Comparison of ENCODE assay signal across 9 mouse cellular contexts in genomic region chr10:128745946-128746613, GRCm38 (mm10). TPM values are rescaled to one million over a fixed set of nuclear protein-coding genes. Genes with fewer than 3 reads are reported as not detected.
A peak's percentile ranks its signal among the peaks of the same experiment; 100 is the strongest.
DNase-seq lines count a peak whose midpoint lies in the region; ATAC-seq and TF ChIP-seq lines count a peak whose summit lies in the region.
"Had no signal": no experiment of that assay in that cellular context is flagged by ENCODE, and none has a peak within 500 bp of the region (broad histone marks: within the 10 kb centered on the region; RNA-seq: fewer than 3 reads in every experiment).

No protein-coding gene starts in this region.

- peaks cover 10% of the 10 kb centered on the region for H3K27me3 ChIP-seq in heart, embryonic 12.5 days (replicated peaks)

- H3K4me2 ChIP-seq in heart, embryonic 12.5 days = no peak overlapping the region

- 88% methylated on average over 10 of the region's 10 CpGs for WGBS in heart, embryonic 12.5 days
- 67% methylated on average over 10 of the region's 10 CpGs for WGBS in bone marrow, adult 2 months

- H3K4me1 ChIP-seq in heart, embryonic 12.5 days (replicated peaks) = peaks cover 27% of the 10 kb centered on the region
- H3K4me1 ChIP-seq in bone marrow, adult 2 months (ENCODE audit: control insufficient read depth, insufficient read depth, low read length) = peaks cover 3% of the 10 kb centered on the region; the same call in 1 of the 2 replicates

- H3K27ac ChIP-seq in heart, embryonic 12.5 days (ENCODE audit: poor library complexity, severe bottlenecking) = no peak overlapping the region
- peak overlapping the region; percentile 80 for H3K27ac ChIP-seq in bone marrow, adult 2 months (ENCODE audit: control insufficient read depth, insufficient read depth, low read depth, low read length, poor library complexity)

- no peaks in the 10 kb centered on the region for H3K36me3 ChIP-seq in heart, embryonic 12.5 days
- H3K36me3 ChIP-seq: liver, embryonic 15.5 days had no signal

- no peak for ATAC-seq in heart, embryonic 12.5 days (ENCODE audit: insufficient number of reproducible peaks, low FRiP score)

- TF ChIP-seq POLR2A in bone marrow, adult 2 months (IDR thresholded peaks at IDR 0.05; ENCODE audit: borderline replicate concordance, control insufficient read depth, low read depth, low read length) = no peak

- peak; percentile 44 for DNase-seq in heart, adult 8-10 months (ENCODE audit: low spot score)
- DNase-seq in lung, postnatal 4 days = peak; percentile 46 to 66
- DNase-seq in thymus, postnatal 10 days (ENCODE audit: low spot score in 2 of 2) = peak; percentile 84 to 90
- no peak for DNase-seq in frontal cortex, adult 2 months (ENCODE audit: extremely low spot score in 1 of 2, low spot score in 1 of 2)
- DNase-seq in Muller cell, postnatal 12 days (ENCODE audit: inconsistent ontology term) = no peak
- DNase-seq in right cerebral cortex, postnatal 36 days (ENCODE audit: low spot score in 2 of 2) = no peak

- H3K9me3 ChIP-seq in heart, embryonic 12.5 days (replicated peaks) = no peaks in the 10 kb centered on the region
- H3K9me3 ChIP-seq: liver, embryonic 15.5 days had no signal

- TF ChIP-seq CTCF in bone marrow, adult 2 months (IDR thresholded peaks at IDR 0.05; ENCODE audit: control insufficient read depth, insufficient read depth, low read length) = no peak

- H3K4me3 ChIP-seq in heart, embryonic 12.5 days = no peak overlapping the region
- peak overlapping the region; percentile 16 for H3K4me3 ChIP-seq in bone marrow, adult 2 months (replicated peaks; ENCODE audit: control insufficient read depth, low read depth, low read length)

- no peak overlapping the region for H3K9ac ChIP-seq in heart, embryonic 12.5 days
- H3K9ac ChIP-seq: liver, embryonic 15.5 days had no signal

RNA-seq across cellular contexts. Expression of gene Dgka, which starts 1.4 kb away (rescaled TPM):
- 10 to 100 TPM; 11.3 to 12.9 (median 12.6) TPM for total RNA-seq in heart, adult 8-10 months (2022)
- polyA plus RNA-seq in heart, embryonic 12.5 days (2016; fragmentation: Nextera tagmentation; extraction: Ambion mirVana) = 4.4 TPM in 2 replicates
- polyA plus RNA-seq in bone marrow, adult 2 months (2011; ENCODE audit: insufficient read depth, insufficient read length, low replicate concordance, missing spikeins) = 19.2 and 41.7 TPM in 2 replicates
- polyA plus RNA-seq in frontal cortex, adult 2 months (2012; rRNA removed) = 14.8 and 15.6 TPM in 2 replicates

RNA-seq across cellular contexts. Expression of gene Pym1, which starts 1.6 kb away (rescaled TPM):
- total RNA-seq in heart, adult 8-10 months (2022) = 10 to 100 TPM in 1 of 4 experiments, 1 to 10 TPM in 3; 7.9 to 11.1 (median 9.4) TPM
- 23.1 and 24.0 TPM in 2 replicates for polyA plus RNA-seq in heart, embryonic 12.5 days (2016; fragmentation: Nextera tagmentation; extraction: Ambion mirVana)
- polyA plus RNA-seq in bone marrow, adult 2 months (2011; ENCODE audit: insufficient read depth, insufficient read length, low replicate concordance, missing spikeins) = 58.3 and 76.9 TPM in 2 replicates
- polyA plus RNA-seq in frontal cortex, adult 2 months (2012; rRNA removed) = 38.3 and 44.6 TPM in 2 replicates

RNA-seq across cellular contexts. Expression of gene Cdk2, which starts 41.2 kb away (rescaled TPM):
- total RNA-seq in heart, adult 8-10 months (2022) = 1 to 10 TPM; 8.0 to 8.8 (median 8.5) TPM
- 106 and 109 TPM in 2 replicates for polyA plus RNA-seq in heart, embryonic 12.5 days (2016; fragmentation: Nextera tagmentation; extraction: Ambion mirVana)
- polyA plus RNA-seq in bone marrow, adult 2 months (2011; ENCODE audit: insufficient read depth, insufficient read length, low replicate concordance, missing spikeins) = 60.6 and 62.9 TPM in 2 replicates
- polyA plus RNA-seq in frontal cortex, adult 2 months (2012; rRNA removed) = 4.9 and 6.0 TPM in 2 replicates

RNA-seq across cellular contexts. Expression of gene Pmel, which starts 42.1 kb away (rescaled TPM):
- under 1 TPM; 0.29 to 0.79 (median 0.44) TPM for total RNA-seq in heart, adult 8-10 months (2022)
- polyA plus RNA-seq in heart, embryonic 12.5 days (2016; fragmentation: Nextera tagmentation; extraction: Ambion mirVana) = 0.99 and 1.0 TPM in 2 replicates
- polyA plus RNA-seq in bone marrow, adult 2 months (2011; ENCODE audit: insufficient read depth, insufficient read length, low replicate concordance, missing spikeins) = 1.4 TPM in 1 of 2 replicates, not detected in the other
- polyA plus RNA-seq in frontal cortex, adult 2 months (2012; rRNA removed) = 0.80 and 0.98 TPM in 2 replicates

RNA-seq across cellular contexts. Expression of gene Mmp19, which starts 44.6 kb away (rescaled TPM):
- total RNA-seq in heart, adult 8-10 months (2022) = 1 to 10 TPM; 2.2 to 2.8 (median 2.5) TPM
- polyA plus RNA-seq in heart, embryonic 12.5 days (2016; fragmentation: Nextera tagmentation; extraction: Ambion mirVana) = 0.83 and 0.93 TPM in 2 replicates
- 2.4 and 5.1 TPM in 2 replicates for polyA plus RNA-seq in bone marrow, adult 2 months (2011; ENCODE audit: insufficient read depth, insufficient read length, low replicate concordance, missing spikeins)
- polyA plus RNA-seq in frontal cortex, adult 2 months (2012; rRNA removed) = 2.4 and 3.4 TPM in 2 replicates

Comparison
In these comparisons a context has a peak if more than half of its experiments do, and no peak if none do; other contexts are left out.
1. DNase-seq: peak in heart, adult 8-10 months (single experiment), lung, postnatal 4 days (2 of 2) and thymus, postnatal 10 days (2 of 2); none in frontal cortex, adult 2 months (0 of 2), Muller cell, postnatal 12 days (single experiment) and right cerebral cortex, postnatal 36 days (0 of 2).